Mouse (Mus musculus) cerebellum, postnatal 10 days (tissue): ENCODE data around the gene Pacsin2.
"Not testable (repeated sequence)": the region's sequence is repeated elsewhere in the genome, so short reads cannot be mapped to it uniquely, and the experiment has no call there.

ENCODE experiments used
- DNase-seq, 2 experiments: peaks; one replicate each; pipeline ENCODE4 v3.0.0; 2021; ENCODE audit warnings: mixed read lengths in 2 of 2

Pacsin2 gene

GRCm38 (mm10) chr15:83365697-83366096, 98.7 kb downstream of the Pacsin2 start:
- no peak for DNase-seq

- no peak for DNase-seq
These were observed 100.2 kb downstream of the Pacsin2 start for GRCm38 (mm10) chr15:83364194-83364593.

DNA sequence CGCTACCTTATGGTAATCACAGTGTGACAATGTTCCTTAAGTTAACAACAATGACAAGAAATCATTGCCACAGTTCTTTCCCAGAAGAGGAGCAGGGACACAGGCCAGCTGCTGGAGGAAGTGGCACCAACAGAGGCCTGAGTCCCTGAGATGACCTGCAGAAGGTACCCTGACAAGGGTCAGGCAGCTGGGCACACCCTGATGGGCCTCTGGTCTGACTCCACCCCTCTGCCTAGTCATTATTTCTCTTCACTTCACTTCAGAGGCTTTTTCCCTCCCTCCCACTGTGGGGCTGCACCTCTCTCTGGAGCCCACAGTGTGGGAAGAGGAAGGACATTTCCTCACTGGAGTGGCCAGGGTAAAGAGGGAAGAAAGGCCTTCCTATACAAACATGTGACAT, 101.6 kb downstream of the Pacsin2 start:
- not testable (repeated sequence) for DNase-seq

DNA sequence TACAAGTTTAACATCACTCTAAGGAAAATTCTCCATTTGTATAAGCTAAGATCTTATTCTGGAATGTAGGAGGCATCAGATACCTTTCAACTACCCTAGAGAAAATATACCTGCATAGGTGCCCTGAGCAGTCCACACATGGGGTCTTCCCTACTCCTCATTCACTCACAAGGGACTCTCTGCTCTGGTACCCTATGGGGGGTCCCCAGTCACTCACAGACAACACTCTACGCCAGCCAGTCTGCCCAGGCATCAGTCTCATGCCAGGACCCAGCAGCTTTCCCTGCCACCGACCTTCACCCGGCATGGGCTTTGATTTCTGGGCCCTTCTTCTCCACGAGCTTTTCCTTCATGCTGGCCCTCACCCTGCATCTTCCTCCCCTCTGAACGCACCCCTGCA, 103.5 kb downstream of the Pacsin2 start:
- not testable (repeated sequence) for DNase-seq

- no peak for DNase-seq
These were observed 104.3 kb downstream of the Pacsin2 start for GRCm38 (mm10) chr15:83360140-83360539.

DNA sequence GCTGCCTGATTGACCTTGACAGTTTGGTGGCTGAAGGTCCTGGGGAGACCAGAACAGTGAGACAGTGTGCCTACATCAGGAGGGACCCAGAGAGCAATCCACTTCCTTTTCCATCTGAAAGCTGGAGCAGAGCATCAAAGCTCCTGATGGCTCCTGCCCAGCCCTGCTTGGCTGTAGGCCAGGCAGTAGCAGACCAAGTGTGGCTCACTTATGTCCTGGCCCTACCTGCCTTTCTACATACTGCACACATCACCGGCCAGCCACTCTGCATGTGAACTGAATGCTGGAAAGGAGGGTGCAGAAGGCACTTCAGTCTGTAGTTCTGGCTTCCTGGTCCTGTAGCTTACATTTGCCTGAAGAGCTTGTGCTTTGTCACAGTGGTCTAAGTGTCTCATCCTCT, 105.9 kb downstream of the Pacsin2 start:
- peak; percentile 62 to 69 for DNase-seq

GRCm38 (mm10) chr15:83351546-83351945, 112.9 kb downstream of the Pacsin2 start:
- DNase-seq, result no peak

GRCm38 (mm10) chr15:83350859-83351258, 113.5 kb downstream of the Pacsin2 start:
- DNase-seq, result no peak

GRCm38 (mm10) chr15:83349954-83350711, 114.3 kb downstream of the Pacsin2 start, which contains the start of gene Arfgap3:
Gene Arfgap3, minus strand, starts transcription at chr15:83350247.
- peak; percentile 97 to 98 for DNase-seq

DNA sequence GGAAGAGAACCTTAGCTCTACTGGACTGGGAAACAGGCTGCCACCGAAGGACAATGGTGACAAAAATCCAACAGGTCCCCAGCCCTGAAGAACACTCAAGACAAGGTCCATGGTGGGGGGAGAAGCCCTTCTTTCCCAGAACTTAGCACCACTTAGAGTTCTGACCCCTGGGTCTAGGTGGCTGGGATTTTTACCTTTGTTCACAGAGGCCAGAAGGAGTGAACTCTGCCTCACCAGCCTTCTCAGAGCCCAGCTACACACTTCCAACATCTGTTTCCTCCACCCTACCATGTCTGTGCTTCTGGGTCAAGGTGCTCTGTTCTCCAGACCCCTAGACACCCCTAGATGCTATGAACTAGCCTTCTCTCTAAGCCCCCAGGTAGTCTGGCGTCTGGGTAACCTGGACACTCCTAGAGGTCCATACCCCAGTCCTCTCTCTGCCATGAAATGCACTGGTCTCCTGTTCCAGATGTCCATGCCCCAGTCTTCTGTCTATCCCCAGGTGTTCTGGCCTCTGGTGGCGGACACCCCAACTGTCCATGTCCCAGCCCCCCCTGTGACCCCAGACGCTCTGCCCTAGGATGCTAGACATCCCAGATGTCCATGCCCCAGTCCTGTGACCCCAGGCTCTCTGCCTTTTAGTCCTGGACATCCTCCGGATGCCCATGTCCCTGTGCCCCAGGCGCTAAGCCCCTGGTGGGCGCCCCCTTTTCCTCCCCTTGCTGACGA, 115.0 kb downstream of the Pacsin2 start:
- no peak for DNase-seq

DNA sequence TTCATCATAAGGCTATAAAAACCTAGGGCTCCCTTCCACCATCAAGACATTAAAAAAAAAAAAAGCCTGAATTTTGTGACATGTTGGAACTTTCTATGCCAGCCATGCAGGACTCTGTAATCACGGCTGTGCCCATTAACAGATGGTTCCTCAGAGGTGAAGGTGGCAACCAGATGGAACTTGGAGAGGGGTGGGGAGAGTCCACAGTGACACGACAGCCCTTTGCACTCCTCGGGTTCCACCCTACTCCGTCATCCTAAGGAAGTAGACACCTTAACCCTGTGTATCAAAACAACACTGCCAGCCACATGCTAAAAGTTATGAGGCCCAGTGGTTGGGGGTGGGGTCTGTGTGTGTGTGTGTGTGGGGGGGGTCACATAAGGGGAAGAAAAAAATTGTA, 115.7 kb downstream of the Pacsin2 start:
- peak in 1 of 2 experiments; percentile 13 for DNase-seq

DNA sequence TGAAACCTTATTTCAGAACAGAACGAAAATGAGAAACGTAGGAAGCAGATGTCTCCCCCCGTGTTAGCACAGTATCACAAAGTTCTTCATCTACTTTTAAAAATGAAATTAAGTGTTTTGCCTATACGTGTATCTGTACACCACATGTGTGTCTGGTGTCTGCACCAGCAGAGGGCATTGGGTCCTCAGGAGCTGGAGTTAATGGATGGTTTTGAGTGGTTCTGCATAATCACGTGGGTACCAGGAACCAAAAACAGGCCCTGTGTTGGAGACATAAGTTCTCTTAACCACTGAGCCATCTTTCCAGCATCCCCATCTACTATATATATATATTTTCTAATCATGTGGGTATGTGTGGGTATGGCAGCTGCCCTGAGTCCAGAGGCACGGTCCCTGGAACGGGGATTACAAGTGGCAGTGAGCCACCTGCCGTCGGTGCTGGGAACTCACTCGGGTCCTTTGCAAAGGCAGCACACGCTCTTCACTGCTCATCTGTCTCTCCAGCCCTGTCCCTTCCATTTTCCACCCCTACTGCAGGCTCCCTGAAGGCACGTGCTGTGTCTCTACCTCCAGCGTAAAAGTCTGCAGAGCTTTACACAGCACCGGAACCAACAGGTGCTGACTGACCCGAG, 118.4 kb downstream of the Pacsin2 start:
- no peak for DNase-seq

- DNase-seq, result no peak
These were observed 119.5 kb downstream of the Pacsin2 start for GRCm38 (mm10) chr15:83344956-83345355.

- no peak for DNase-seq
These were observed 120.2 kb downstream of the Pacsin2 start for GRCm38 (mm10) chr15:83344157-83344556.

- no peak for DNase-seq
These were observed 125.5 kb downstream of the Pacsin2 start for GRCm38 (mm10) chr15:83338908-83339307.

DNA sequence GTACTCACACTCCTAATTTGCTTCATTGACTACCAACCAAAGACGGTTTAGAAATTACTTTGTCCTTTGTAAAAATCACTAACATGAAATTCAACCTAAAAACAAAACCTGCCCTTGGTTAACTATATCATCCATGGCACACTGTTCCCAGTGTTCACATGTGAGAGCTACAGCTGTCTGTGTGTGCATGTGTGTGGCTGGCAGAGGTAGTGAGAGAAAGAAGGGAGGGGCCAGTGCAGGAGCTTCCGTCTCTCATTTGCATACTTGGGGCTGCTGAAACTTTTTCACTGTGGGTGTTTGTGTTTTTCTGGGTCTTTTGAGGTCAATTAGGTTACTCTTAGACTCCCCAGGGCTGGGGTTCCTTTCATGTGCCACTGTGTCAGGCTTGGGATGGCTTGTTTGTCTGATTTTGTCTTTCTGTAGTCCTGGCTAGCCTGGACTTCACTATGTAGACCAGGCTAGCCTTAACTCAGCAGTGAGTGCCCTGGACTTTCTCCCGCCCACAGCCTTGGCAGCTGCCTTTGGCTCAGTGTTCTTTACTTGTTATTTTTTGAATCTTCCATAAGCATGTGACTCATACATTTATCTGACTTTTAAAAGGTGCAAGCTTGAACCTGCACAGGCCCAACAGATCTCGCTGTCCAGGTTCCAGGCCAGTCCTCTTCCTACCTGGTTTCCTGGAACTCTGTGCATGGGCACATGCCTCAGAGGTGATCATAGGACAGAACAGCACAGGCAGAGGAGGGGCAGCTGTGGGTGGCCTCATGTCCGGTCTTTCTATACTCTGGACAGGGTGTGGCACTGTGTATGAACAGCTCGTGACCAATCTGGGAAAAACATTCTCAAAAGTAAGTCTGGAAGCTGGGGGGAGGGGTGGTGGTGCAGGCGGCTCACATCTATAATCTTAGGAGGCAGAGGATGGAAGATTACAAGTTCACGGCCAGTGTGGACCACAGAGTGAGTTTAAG, 126.2 kb downstream of the Pacsin2 start:
- DNase-seq, result no peak

DNA sequence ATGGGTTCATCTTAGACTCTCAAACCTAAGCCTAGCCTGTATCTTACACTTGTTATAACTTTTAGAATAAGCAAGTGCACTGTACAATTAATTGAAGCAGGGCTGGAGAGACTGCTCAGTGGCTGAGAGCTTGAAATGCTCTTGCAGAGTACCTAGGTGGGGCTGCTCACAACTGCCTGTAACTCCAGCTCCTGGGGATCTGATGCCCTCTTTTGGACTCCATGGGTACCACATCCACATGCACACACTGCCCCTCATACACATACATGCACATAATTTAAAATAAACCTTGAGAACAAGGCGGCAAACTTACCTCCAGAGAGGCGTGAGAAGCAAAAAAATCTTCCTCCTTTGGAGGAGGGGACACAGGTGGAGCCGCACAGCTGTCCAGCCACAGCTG, 132.0 kb downstream of the Pacsin2 start:
- peak in 1 of 2 experiments; percentile 21 for DNase-seq

DNA sequence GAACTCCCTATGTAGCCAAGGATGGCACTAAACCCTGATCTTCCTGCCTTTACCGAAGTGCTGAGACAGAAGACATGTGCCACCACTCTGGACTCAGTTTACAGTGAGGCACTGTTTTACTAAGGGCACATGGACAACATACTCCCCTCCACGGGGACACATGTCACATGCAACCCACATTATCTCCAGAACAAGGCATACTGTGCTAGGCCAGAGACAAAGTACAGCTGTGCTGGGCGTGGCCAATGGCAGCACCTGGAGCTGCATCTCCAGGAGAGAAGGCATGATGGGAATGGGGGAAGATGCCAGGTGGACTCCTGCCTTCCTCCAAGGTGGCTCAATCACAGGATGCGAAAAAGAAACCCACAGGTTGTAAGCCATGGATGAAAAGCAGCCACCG, 135.5 kb downstream of the Pacsin2 start:
- DNase-seq, result no peak
